Mouse (Mus musculus): ENCODE measurements around the gene Ugcg. TPM values are rescaled to one million over a fixed set of nuclear protein-coding genes. Genes with fewer than 3 reads are reported as not detected.
A peak's percentile ranks its signal among the peaks of the same experiment; 100 is the strongest.

Ugcg gene
- polyA plus RNA-seq, 1 experiment from 2014 or later = 8.4 TPM

GRCm38 (mm10) chr4:59187289-59187688 is 1.8 kb upstream of the Ugcg start:
- Histone ChIP-seq H3K4me1 (ENCODE audit: insufficient read depth) (peaks cover 2% of the 10 kb centered on the region; the same call in 1 of the 2 replicates), H3K36me3 (replicated peaks; ENCODE audit: insufficient read depth, low read length) (no peaks in the 10 kb centered on the region), H3K9ac (replicated peaks) (no peak overlapping the region), H3K27me3 (ENCODE audit: insufficient read depth, low read length) (no peaks in the 10 kb centered on the region), H3K27ac (ENCODE audit: low read depth) (no peak overlapping the region), H3K9me3 (ENCODE audit: low read length) (no peaks in the 10 kb centered on the region), H3K4me2 (ENCODE audit: low read depth, low read length) (no peak overlapping the region), H3K4me3 (ENCODE audit: low read depth, low read length) (no peak overlapping the region)
- DNase-seq = peak; percentile 59
- ATAC-seq = no peak
- TF ChIP-seq CTCF (IDR thresholded peaks at IDR 0.05; ENCODE audit: low read depth) (peak; percentile 73), EP300 (IDR thresholded peaks at IDR 0.05; ENCODE audit: low read depth) (no peak)
- 20% methylated on average over 3 of the region's 3 CpGs for WGBS (ENCODE audit: insufficient replicate concordance)

- Histone ChIP-seq H3K36me3 (replicated peaks; ENCODE audit: insufficient read depth, low read length) (no peaks in the 10 kb centered on the region), H3K4me3 (ENCODE audit: low read depth, low read length) (peak overlapping the region; percentile 78), H3K4me2 (ENCODE audit: low read depth, low read length) (peak overlapping the region; percentile 88), H3K9ac (replicated peaks) (peak overlapping the region; percentile 91), H3K27ac (ENCODE audit: low read depth) (peak overlapping the region; percentile 94), H3K9me3 (ENCODE audit: low read length) (no peaks in the 10 kb centered on the region), H3K27me3 (ENCODE audit: insufficient read depth, low read length) (no peaks in the 10 kb centered on the region), H3K4me1 (ENCODE audit: insufficient read depth) (peaks cover 6% of the 10 kb centered on the region; the same call in 1 of the 2 replicates)
- DNase-seq (no peak), ATAC-seq (no peak)
- WGBS (ENCODE audit: insufficient replicate concordance) = 11% methylated on average over 4 of the region's 4 CpGs
- TF ChIP-seq EP300 (IDR thresholded peaks at IDR 0.05; ENCODE audit: low read depth) = no peak
- TF ChIP-seq CTCF (IDR thresholded peaks at IDR 0.05; ENCODE audit: low read depth) = no peak
These were observed 619 bp upstream of the Ugcg start for GRCm38 (mm10) chr4:59188474-59188801.

GRCm38 (mm10) chr4:59189546-59190237 is 635 bp downstream of the Ugcg start:
- 1% methylated on average over 47 of the region's 54 CpGs for WGBS (ENCODE audit: insufficient replicate concordance)

GRCm38 (mm10) chr4:59190650-59191424 is 1.8 kb downstream of the Ugcg start:
- peak overlapping the region; percentile 78 for H3K4me3 ChIP-seq (ENCODE audit: low read depth, low read length)

More at GRCm38 (mm10) chr4:59189546-59190237, 635 bp downstream of the Ugcg start:
- peak overlapping the region; percentile 94 for H3K27ac ChIP-seq (ENCODE audit: low read depth)
- TF ChIP-seq CTCF (IDR thresholded peaks at IDR 0.05; ENCODE audit: low read depth) (no peak), EP300 (IDR thresholded peaks at IDR 0.05; ENCODE audit: low read depth) (no peak)
- DNase-seq (no peak), ATAC-seq (no peak; the same call in none of the 2 replicates)
- H3K9me3 ChIP-seq (ENCODE audit: low read length) = no peaks in the 10 kb centered on the region
- peak overlapping the region; percentile 88 for H3K4me2 ChIP-seq (ENCODE audit: low read depth, low read length)
- no peaks in the 10 kb centered on the region for H3K27me3 ChIP-seq (ENCODE audit: insufficient read depth, low read length)
- peak overlapping the region; percentile 91 for H3K9ac ChIP-seq (replicated peaks)
- H3K4me3 ChIP-seq (ENCODE audit: low read depth, low read length) = peak overlapping the region; percentile 78
- H3K4me1 ChIP-seq (ENCODE audit: insufficient read depth) = peaks cover 17% of the 10 kb centered on the region
- H3K36me3 ChIP-seq (replicated peaks; ENCODE audit: insufficient read depth, low read length) = no peaks in the 10 kb centered on the region

GRCm38 (mm10) chr4:59194731-59195496 is 5.9 kb downstream of the Ugcg start:
- Histone ChIP-seq H3K9ac (replicated peaks) (no peak overlapping the region; the same call in 1 of the 2 replicates), H3K4me3 (ENCODE audit: low read depth, low read length) (no peak overlapping the region), H3K36me3 (replicated peaks; ENCODE audit: insufficient read depth, low read length) (0 out of 2 replicates have a peak, but pooled peaks cover 5% of the 10 kb centered on the region), H3K27me3 (ENCODE audit: insufficient read depth, low read length) (no peaks in the 10 kb centered on the region), H3K4me1 (ENCODE audit: insufficient read depth) (peaks cover 58% of the 10 kb centered on the region), H3K4me2 (ENCODE audit: low read depth, low read length) (peak overlapping the region; percentile 88), H3K9me3 (ENCODE audit: low read length) (no peaks in the 10 kb centered on the region), H3K27ac (ENCODE audit: low read depth) (peak overlapping the region; percentile 84)
- ATAC-seq = no peak
- 68% methylated on average over 13 of the region's 13 CpGs for WGBS (ENCODE audit: insufficient replicate concordance)
- DNase-seq = no peak
- TF ChIP-seq CTCF (IDR thresholded peaks at IDR 0.05; ENCODE audit: low read depth) = no peak
- TF ChIP-seq EP300 (IDR thresholded peaks at IDR 0.05; ENCODE audit: low read depth) = no peak

More at GRCm38 (mm10) chr4:59190650-59191424, 1.8 kb downstream of the Ugcg start:
- H3K9ac ChIP-seq (replicated peaks) = peak overlapping the region; percentile 91
- DNase-seq (no peak), ATAC-seq (no peak)
- H3K27me3 ChIP-seq (ENCODE audit: insufficient read depth, low read length) = no peaks in the 10 kb centered on the region
- H3K36me3 ChIP-seq (replicated peaks; ENCODE audit: insufficient read depth, low read length) = no peaks in the 10 kb centered on the region
- H3K9me3 ChIP-seq (ENCODE audit: low read length) = no peaks in the 10 kb centered on the region
- peaks cover 24% of the 10 kb centered on the region for H3K4me1 ChIP-seq (ENCODE audit: insufficient read depth)
- no peak for TF ChIP-seq CTCF (IDR thresholded peaks at IDR 0.05; ENCODE audit: low read depth)
- TF ChIP-seq EP300 (IDR thresholded peaks at IDR 0.05; ENCODE audit: low read depth) = peak; percentile 78
- peak overlapping the region; percentile 94 for H3K27ac ChIP-seq (ENCODE audit: low read depth)
- H3K4me2 ChIP-seq (ENCODE audit: low read depth, low read length) = peak overlapping the region; percentile 88
- WGBS (ENCODE audit: insufficient replicate concordance) = 25% methylated on average over 7 of the region's 7 CpGs
